Mouse (Mus musculus): ENCODE measurements around the gene Madd.

The Madd gene

DNA sequence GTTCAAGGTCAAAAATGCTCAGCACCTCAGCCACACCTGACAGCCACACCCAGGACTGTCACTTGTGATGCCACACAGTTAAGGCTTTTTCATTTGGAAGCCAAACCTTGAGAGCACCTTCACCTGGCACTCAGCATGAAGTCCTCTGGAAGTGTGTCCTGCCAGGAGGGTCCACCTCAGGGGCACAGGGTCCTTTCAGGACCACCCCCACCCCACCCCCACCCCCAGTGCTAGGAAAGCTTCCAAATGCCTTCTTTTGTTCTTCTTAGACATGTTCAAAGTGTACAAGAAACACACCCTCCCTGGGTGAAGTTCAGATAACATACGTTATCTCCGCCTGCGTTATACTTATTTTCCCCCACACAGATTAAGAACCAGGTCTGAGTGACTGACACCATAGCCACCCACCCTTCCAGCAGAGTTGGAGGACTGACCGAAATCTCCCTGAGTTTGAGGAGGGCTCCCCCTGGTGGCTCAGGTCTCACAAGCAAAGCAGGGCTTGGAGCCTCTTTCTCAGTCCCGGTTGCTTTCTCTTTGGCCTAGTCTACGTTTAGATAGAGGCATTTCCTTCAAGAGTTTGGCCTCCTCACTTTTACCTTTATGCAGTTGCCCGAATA, 82.4 kb downstream of the Madd start:
- DNase-seq (ENCODE audit: extremely low spot score, low read depth, low spot score), result peak; percentile 77

DNA sequence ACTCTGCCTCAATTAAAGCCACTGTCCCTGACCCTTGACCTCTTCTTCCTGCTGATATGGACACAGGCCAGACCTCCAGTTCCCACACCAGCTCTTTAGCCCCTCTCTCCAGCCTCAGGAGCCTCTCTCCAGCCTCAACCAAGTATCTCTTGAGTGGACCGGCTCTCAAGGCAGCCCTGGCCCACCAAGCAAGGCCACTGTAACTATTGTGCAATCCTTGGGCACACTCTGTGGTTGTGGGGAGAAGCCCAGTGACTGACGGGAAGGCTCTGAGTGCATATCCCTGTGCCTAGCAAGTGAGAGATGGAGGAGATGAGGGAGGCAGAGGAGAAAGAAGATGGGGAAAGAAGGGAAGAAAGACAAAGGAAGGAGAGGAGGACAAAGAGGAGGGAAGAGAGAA, 85.5 kb downstream of the Madd start:
- DNase-seq (ENCODE audit: extremely low spot score, low read depth, low spot score), result no peak

DNA sequence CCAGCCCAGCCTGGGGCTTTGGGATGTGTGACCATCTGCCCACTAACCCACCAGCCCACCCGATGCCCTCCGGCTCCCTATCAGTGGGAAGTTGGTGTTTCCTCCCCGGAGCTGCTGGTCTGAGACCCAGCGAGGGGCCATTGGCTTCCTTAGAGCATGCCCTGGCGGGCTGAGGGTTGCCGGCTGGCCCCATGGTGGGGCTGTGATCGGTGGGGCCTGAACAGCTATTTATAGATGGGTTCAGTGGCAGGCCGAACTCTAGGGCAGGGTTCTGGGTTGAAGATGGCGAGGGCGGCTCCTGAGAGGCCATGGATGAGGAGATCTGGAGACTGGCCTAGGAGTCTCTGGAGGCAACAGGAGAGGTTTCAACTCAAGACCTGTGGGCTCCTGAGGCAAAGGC, 86.6 kb downstream of the Madd start:
- no peak for DNase-seq (ENCODE audit: extremely low spot score, low read depth, low spot score)

DNA sequence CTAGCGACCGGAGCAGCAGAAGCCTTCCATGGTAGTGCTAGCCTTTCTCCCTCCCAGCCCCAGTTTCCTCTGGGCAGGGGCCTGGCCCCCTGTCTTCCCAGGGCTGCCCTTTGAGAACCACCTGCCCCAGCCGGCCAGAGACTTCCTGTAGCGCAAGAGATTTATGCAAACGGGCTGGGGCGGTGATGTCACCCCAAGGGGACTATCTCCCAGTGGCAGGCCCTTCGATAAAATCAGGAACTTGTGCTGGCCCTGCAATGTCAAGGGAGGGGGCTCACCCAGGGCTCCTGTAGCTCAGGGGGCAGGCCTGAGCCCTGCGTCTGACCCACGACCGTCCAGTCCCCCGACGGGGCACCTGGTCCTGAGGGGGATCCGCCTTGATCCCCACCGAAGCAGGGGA, 87.1 kb downstream of the Madd start:
- no peak for DNase-seq (ENCODE audit: extremely low spot score, low read depth, low spot score)

DNA sequence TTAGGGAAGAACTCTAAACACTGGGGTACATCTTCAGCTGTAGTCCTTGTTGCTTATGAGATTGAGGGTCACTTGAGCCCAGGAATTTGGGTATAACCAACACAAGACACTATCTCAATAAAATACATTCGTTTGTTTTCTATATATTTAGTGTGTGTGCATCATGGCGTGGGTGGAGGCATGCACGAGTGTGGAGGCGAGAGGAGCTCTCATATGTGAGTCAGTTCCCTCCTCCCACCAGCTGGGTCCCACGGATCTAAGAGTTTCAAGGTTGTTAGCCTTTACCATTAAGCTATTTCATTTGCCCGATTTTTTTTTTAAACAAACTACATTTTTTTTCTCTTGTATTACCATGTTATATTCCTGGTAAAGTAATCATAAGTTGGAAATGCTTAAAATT, 92.8 kb downstream of the Madd start:
- DNase-seq (ENCODE audit: extremely low spot score, low read depth, low spot score), result no peak

DNA sequence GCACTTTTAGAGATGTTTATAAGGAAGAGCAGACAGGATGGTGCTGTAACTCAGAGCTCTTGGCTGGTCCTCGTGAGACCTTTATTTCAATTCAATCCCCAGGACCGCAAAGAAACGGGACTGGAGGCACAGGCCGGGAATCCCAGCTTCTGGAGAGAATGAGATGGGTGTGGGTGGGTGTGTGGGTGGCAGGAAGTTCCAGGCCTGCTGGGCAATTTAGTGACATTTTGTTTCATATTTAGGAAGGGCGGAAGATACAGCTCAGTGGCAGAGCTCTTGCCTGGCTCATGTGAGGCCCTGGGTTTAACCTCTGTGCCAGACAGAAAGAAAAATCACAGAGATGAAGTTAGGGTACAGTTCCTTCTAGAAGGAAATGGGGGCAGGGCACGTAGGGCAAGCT, 93.4 kb downstream of the Madd start:
- DNase-seq (ENCODE audit: extremely low spot score, low read depth, low spot score), result no peak

DNA sequence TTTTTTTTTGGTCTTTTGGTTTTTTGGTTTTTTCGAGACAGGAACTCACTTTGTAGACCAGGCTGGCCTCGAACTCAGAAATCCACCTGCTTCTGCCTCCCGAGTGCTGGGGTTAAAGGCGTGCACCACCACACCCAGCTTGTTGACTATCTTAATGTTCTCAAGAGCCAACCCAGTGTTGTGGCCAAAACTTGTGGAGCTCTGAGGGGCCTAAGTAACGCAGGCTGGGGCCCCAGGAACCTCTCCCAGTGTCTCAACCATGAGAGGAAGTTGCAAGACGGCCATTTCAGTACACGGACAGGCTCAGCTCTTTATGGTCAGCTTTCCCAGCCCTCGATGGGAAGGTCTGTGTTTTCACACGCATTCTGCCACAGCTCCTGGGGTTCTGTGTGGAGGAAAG, 94.7 kb downstream of the Madd start:
- no peak for DNase-seq (ENCODE audit: extremely low spot score, low read depth, low spot score)

DNA sequence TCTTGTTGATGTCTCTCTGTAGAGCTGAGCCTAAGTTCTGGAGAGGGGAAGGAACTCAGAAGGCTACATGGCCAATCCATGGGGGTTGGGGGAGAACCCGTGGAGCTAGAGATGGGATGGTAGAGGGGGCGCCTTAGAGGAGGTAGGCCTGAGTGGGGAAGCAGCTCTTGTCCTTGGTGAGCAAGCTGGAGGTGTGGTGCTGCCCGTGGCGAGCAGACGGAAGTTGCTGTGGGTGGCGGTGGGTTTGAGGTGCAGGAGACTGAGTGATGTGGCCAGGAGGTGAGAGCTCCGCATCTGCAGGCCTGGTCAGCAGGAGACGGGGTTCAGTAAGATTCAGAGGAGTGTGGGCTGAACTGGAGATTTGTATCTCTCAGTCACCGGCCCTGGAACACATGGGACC, 96.2 kb downstream of the Madd start:
- DNase-seq (ENCODE audit: extremely low spot score, low read depth, low spot score), result no peak

All from hindlimb bud, embryonic 11.5 days (tissue).